Mouse (Mus musculus) left cerebral cortex, postnatal 36 days (tissue): ENCODE measurements around the gene Sema3b. TPM values are rescaled to one million over a fixed set of nuclear protein-coding genes. Genes with fewer than 3 reads are reported as not detected.
A peak's percentile ranks its signal among the peaks of the same experiment; 100 is the strongest.

Experiments
- DNase-seq, 2 experiments: peaks; one replicate each; pipeline ENCODE4 v3.0.0; 2021 to 2022; ENCODE audit warnings: low spot score in 2 of 2, mixed read lengths in 1 of 2
- intact Hi-C: fragments of 180-260 bp; cut with DNase I; formaldehyde crosslinking; loops from one replicate; pipeline ENCODE4 v1.15.1; 2025
- total RNA-seq, 2 experiments: library from RNA; stranded (reverse); gene quantifications; 2 replicates each; pipeline ENCODE4 v1.2.3; 2021

Gene Sema3b
- total RNA-seq, 2 experiments from 2014 or later, result 2.6 to 3.1 TPM

GRCm38 (mm10) chr9:107554319-107554825 is 54.7 kb downstream of the Sema3b start:
- intact Hi-C loops, result no loop called here
- DNase-seq, result peak; percentile 94 to 95

GRCm38 (mm10) chr9:107553541-107554318 is 55.3 kb downstream of the Sema3b start:
- peak in 1 of 2 experiments; percentile 54 for DNase-seq
- intact Hi-C loops, result no loop called here

- intact Hi-C loops, result no loop called here
- DNase-seq, result no peak
Observed at GRCm38 (mm10) chr9:107552690-107553393, 56.2 kb downstream of the Sema3b start.

- intact Hi-C loops, result no loop called here
- DNase-seq, result no peak
Observed at GRCm38 (mm10) chr9:107551890-107552355, 57.1 kb downstream of the Sema3b start.

GRCm38 (mm10) chr9:107551117-107551889 is 57.7 kb downstream of the Sema3b start, which contains the start of gene Rassf1:
Rassf1 (plus strand) TSS chr9:107551555.
- no peak for DNase-seq
- intact Hi-C loops, result no loop called here

- DNase-seq, result no peak
- intact Hi-C loops, result no loop called here
Observed at GRCm38 (mm10) chr9:107550491-107551116, 58.4 kb downstream of the Sema3b start.

- DNase-seq, result no peak
- intact Hi-C loops, result no loop called here
Observed at GRCm38 (mm10) chr9:107549297-107550074, 59.5 kb downstream of the Sema3b start.

GRCm38 (mm10) chr9:107548820-107549219 is 60.2 kb downstream of the Sema3b start:
- no peak for DNase-seq
- intact Hi-C loops, result no loop called here

GRCm38 (mm10) chr9:107547957-107548356 is 61.1 kb downstream of the Sema3b start:
- intact Hi-C loops, result no loop called here
- no peak for DNase-seq

Other genes starting within 250 kb of the Sema3b start
- gene Cacna2d2, start 209.6 kb downstream of the Sema3b start, total RNA-seq, result 10 to 100 TPM; 23.0 to 38.4 TPM
- 10 to 100 TPM; 34.7 to 39.6 TPM for gene Tmem115, start 75.3 kb downstream of the Sema3b start, total RNA-seq
- gene Cyb561d2, start 67.0 kb downstream of the Sema3b start, total RNA-seq, result 10 to 100 TPM; 16.9 to 17.0 TPM
- 10 to 100 TPM; 38.9 to 46.2 TPM for gene Nprl2, start 67.0 kb downstream of the Sema3b start, total RNA-seq
- gene Zmynd10, start 61.9 kb downstream of the Sema3b start, total RNA-seq, result 1 to 10 TPM; 3.4 to 4.3 TPM
- 10 to 100 TPM; 16.7 to 19.0 TPM for gene Rassf1, start 57.7 kb downstream of the Sema3b start, total RNA-seq
- 100 to 1,000 TPM in 1 of 2 experiments, 10 to 100 TPM in 1; 91.3 to 106 TPM for gene Tusc2, start 46.0 kb downstream of the Sema3b start, total RNA-seq
- 10 to 100 TPM; 11.1 to 12.7 TPM for gene Hyal2, start 41.3 kb downstream of the Sema3b start, total RNA-seq
- 1 to 10 TPM; 4.4 to 6.8 TPM for gene Hyal1, start 32.3 kb downstream of the Sema3b start, total RNA-seq
- gene Naa80, start 30.3 kb downstream of the Sema3b start, total RNA-seq, result 10 to 100 TPM; 10.3 to 11.5 TPM
- gene Hyal3, start 28.4 kb downstream of the Sema3b start, total RNA-seq, result 1 to 10 TPM in 1 of 2 experiments, under 1 TPM in 1; 0.79 to 1.9 TPM
- 10 to 100 TPM; 11.1 to 13.8 TPM for gene Ifrd2, start 21.6 kb downstream of the Sema3b start, total RNA-seq
- gene Gnai2, start 26.1 kb upstream of the Sema3b start, total RNA-seq, result 100 to 1,000 TPM; 215 to 221 TPM
- gene Slc38a3, start 60.3 kb upstream of the Sema3b start, total RNA-seq, result 10 to 100 TPM; 66.3 to 66.8 TPM
- gene Gnat1, start 70.5 kb upstream of the Sema3b start, total RNA-seq, result 1 to 10 TPM in 1 of 2 experiments, under 1 TPM in 1; 0.41 to 1.2 TPM
- gene Sema3f, start 101.2 kb upstream of the Sema3b start, total RNA-seq, result 10 to 100 TPM; 16.6 to 17.2 TPM
- gene Rbm5, start 161.8 kb upstream of the Sema3b start, total RNA-seq, result 100 to 1,000 TPM; 109 to 159 TPM